14 mouse cellular contexts compared by ENCODE assay signal in the genomic region with DNA sequence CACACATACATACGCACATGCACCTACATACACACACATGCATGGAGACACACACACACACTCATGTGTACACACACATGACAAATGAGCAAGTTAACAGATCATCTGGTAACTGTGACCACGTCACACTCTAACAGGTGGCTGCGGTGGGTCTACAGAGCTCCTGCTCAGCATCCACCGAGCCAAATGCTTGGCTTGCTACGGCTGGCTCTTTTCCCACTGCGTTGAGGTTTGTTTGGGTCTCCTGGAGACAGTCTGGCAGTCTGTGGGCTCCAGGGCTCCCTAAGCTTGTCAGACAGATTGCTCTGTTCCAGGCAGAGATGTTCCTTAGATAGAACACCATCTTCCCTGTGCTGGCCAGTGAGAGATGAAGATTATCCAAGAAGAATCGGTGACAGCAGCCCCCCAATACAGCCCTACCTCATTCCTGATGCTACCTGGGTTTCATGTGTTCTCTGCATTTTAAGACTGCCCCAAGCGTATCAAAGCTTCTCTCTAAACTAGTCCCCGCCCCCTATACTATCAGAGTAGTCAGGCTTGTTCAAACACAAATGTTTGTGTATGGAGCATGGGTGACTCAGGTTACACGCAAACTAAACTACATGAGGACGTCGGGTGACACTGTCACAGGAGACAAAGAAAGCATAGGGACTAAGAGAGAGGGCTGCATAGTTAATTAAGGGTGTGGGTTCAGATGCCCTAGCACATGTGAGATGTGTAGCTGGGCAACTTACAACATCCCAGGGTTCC. TPM values are rescaled to one million over a fixed set of nuclear protein-coding genes. Genes with fewer than 3 reads are reported as not detected.
DNase-seq lines count a peak whose midpoint lies in the region; ATAC-seq lines count a peak whose summit lies in the region.
"Had no signal": no experiment of that assay in that cellular context is flagged by ENCODE, and none has a peak within 500 bp of the region (broad histone marks: within the 10 kb centered on the region; RNA-seq: fewer than 3 reads in every experiment).

No protein-coding gene starts in this region.

- 57% methylated on average over 12 of the region's 12 CpGs for WGBS in intestine, embryonic 15.5 days
- 61% methylated on average over 12 of the region's 12 CpGs for WGBS in intestine, embryonic 16.5 days
- WGBS in midbrain, embryonic 14.5 days: 89% methylated on average over 12 of the region's 12 CpGs

- H3K9me3 ChIP-seq in intestine, embryonic 15.5 days: no peaks in the 10 kb centered on the region
- no peaks in the 10 kb centered on the region for H3K9me3 ChIP-seq in intestine, embryonic 16.5 days (ENCODE audit: control insufficient read depth, low read length)
- no peaks in the 10 kb centered on the region for H3K9me3 ChIP-seq in midbrain, embryonic 14.5 days (ENCODE audit: control insufficient read depth, low read length)
- H3K9me3 ChIP-seq: embryonic facial prominence, embryonic 12.5 days; midbrain, embryonic 15.5 days; neural tube, embryonic 13.5 days had no signal

- peaks cover 4% of the 10 kb centered on the region; the same call in 1 of the 2 replicates for H3K4me1 ChIP-seq in intestine, embryonic 15.5 days (replicated peaks)
- peaks cover 4% of the 10 kb centered on the region; the same call in 1 of the 2 replicates for H3K4me1 ChIP-seq in intestine, embryonic 16.5 days (ENCODE audit: control insufficient read depth, insufficient read depth, low read length)
- no peaks in the 10 kb centered on the region for H3K4me1 ChIP-seq in midbrain, embryonic 14.5 days (ENCODE audit: control insufficient read depth, insufficient read depth, low read length)

- H3K36me3 ChIP-seq in intestine, embryonic 15.5 days: no peaks in the 10 kb centered on the region
- no peaks in the 10 kb centered on the region for H3K36me3 ChIP-seq in intestine, embryonic 16.5 days (ENCODE audit: control insufficient read depth, insufficient read depth, low read length)
- H3K36me3 ChIP-seq in midbrain, embryonic 14.5 days (ENCODE audit: control insufficient read depth, insufficient read depth, low read length): 0 out of 2 replicates have a peak, but pooled peaks cover 2% of the 10 kb centered on the region
- H3K36me3 ChIP-seq: embryonic facial prominence, embryonic 12.5 days; heart, embryonic 13.5 days; midbrain, embryonic 15.5 days; neural tube, embryonic 13.5 days had no signal

- no peak overlapping the region for H3K4me3 ChIP-seq in intestine, embryonic 15.5 days (replicated peaks)
- no peak overlapping the region for H3K4me3 ChIP-seq in intestine, embryonic 16.5 days (ENCODE audit: low read length)
- H3K4me3 ChIP-seq in midbrain, embryonic 14.5 days (replicated peaks; ENCODE audit: low read depth, low read length): no peak overlapping the region
- H3K4me3 ChIP-seq: embryonic facial prominence, embryonic 12.5 days; heart, embryonic 13.5 days; midbrain, embryonic 15.5 days; neural tube, embryonic 13.5 days had no signal

- H3K4me2 ChIP-seq in intestine, embryonic 15.5 days (replicated peaks): no peak overlapping the region
- H3K4me2 ChIP-seq in intestine, embryonic 16.5 days (ENCODE audit: low read depth, low read length): no peak overlapping the region
- no peak overlapping the region for H3K4me2 ChIP-seq in midbrain, embryonic 14.5 days (ENCODE audit: low read length)
- H3K4me2 ChIP-seq: embryonic facial prominence, embryonic 12.5 days; heart, embryonic 13.5 days; hindbrain, embryonic 14.5 days; midbrain, embryonic 15.5 days; neural tube, embryonic 13.5 days had no signal

- no peak overlapping the region for H3K27ac ChIP-seq in intestine, embryonic 15.5 days
- no peak overlapping the region for H3K27ac ChIP-seq in intestine, embryonic 16.5 days (ENCODE audit: low read length)
- H3K27ac ChIP-seq in midbrain, embryonic 14.5 days (replicated peaks; ENCODE audit: low read depth, low read length): no peak overlapping the region
- H3K27ac ChIP-seq: embryonic facial prominence, embryonic 12.5 days; heart, embryonic 13.5 days; hindbrain, embryonic 14.5 days; midbrain, embryonic 15.5 days; neural tube, embryonic 13.5 days had no signal

- ATAC-seq in intestine, embryonic 15.5 days: peak; percentile 43; the same call in 1 of the 2 replicates
- no peak for ATAC-seq in intestine, embryonic 16.5 days
- ATAC-seq in midbrain, embryonic 14.5 days (ENCODE audit: low FRiP score, low TSS enrichment): no peak
- ATAC-seq: midbrain, embryonic 15.5 days had no signal

- no peaks in the 10 kb centered on the region for H3K27me3 ChIP-seq in intestine, embryonic 15.5 days (replicated peaks)
- no peaks in the 10 kb centered on the region for H3K27me3 ChIP-seq in intestine, embryonic 16.5 days (replicated peaks; ENCODE audit: control insufficient read depth, insufficient read depth, low read length)
- no peaks in the 10 kb centered on the region for H3K27me3 ChIP-seq in midbrain, embryonic 14.5 days (ENCODE audit: control insufficient read depth, insufficient read depth, low read length)
- H3K27me3 ChIP-seq: embryonic facial prominence, embryonic 12.5 days; heart, embryonic 13.5 days; midbrain, embryonic 15.5 days; neural tube, embryonic 13.5 days had no signal

- no peak overlapping the region for H3K9ac ChIP-seq in intestine, embryonic 15.5 days
- H3K9ac ChIP-seq in intestine, embryonic 16.5 days (ENCODE audit: low read depth, low read length): no peak overlapping the region
- H3K9ac ChIP-seq in midbrain, embryonic 14.5 days (replicated peaks; ENCODE audit: low read length): no peak overlapping the region
- H3K9ac ChIP-seq: embryonic facial prominence, embryonic 12.5 days; heart, embryonic 13.5 days; hindbrain, embryonic 14.5 days; midbrain, embryonic 15.5 days; neural tube, embryonic 13.5 days had no signal

- peak; percentile 29 to 61 for DNase-seq in frontal cortex, postnatal 36 days (ENCODE audit: low spot score in 2 of 2)
- peak; percentile 52 to 58 for DNase-seq in layer of hippocampus, adult 8-10 months (ENCODE audit: low spot score in 2 of 2)
- DNase-seq in right cerebral cortex, postnatal 14 days: peak; percentile 69
- no peak for DNase-seq in adrenal gland, adult 18-20 months (ENCODE audit: low spot score in 2 of 2)
- DNase-seq in midbrain, embryonic 14.5 days: no peak
- DNase-seq: cerebellum, adult 9-11 months; kidney, adult 9 months had no signal

RNA-seq across cellular contexts. Expression of a gene that starts 31.6 kb away (rescaled TPM):
- 3.6 and 4.2 TPM in 2 replicates for polyA plus RNA-seq in intestine, embryonic 15.5 days (2015; fragmentation: Nextera tagmentation; extraction: Ambion mirVana)
- polyA plus RNA-seq in intestine, embryonic 16.5 days (2015; fragmentation: Nextera tagmentation; extraction: Ambion mirVana): 3.5 and 3.8 TPM in 2 replicates
- 10 to 100 TPM; 12.2 to 16.5 (median 14.7) TPM for total RNA-seq in layer of hippocampus, adult 8-10 months (2022)
- 1 to 10 TPM; 4.6 to 5.1 TPM for total RNA-seq in adrenal gland, adult 18-20 months (2021)
- 9.7 and 12.4 TPM in 2 replicates for polyA plus RNA-seq in midbrain, embryonic 14.5 days (2014; fragmentation: Nextera tagmentation; extraction: Ambion mirVana)

Comparison
In these comparisons a context has a peak if more than half of its experiments do, and no peak if none do; other contexts are left out.
1. DNase-seq: peak in frontal cortex, postnatal 36 days (2 of 2), layer of hippocampus, adult 8-10 months (2 of 2) and right cerebral cortex, postnatal 14 days (single experiment); none in adrenal gland, adult 18-20 months (0 of 2) and midbrain, embryonic 14.5 days (single experiment).